Mouse (Mus musculus): ENCODE measurements around the gene Fmo5.

The Fmo5 gene

GRCm38 (mm10) chr3:97631258-97631860 is 2.8 kb downstream of the Fmo5 start:
- no peak for DNase-seq (ENCODE audit: low spot score)

GRCm38 (mm10) chr3:97633456-97633855 is 4.9 kb downstream of the Fmo5 start:
- DNase-seq (ENCODE audit: low spot score): no peak

GRCm38 (mm10) chr3:97634288-97634761 is 5.7 kb downstream of the Fmo5 start:
- DNase-seq (ENCODE audit: low spot score): no peak

- no peak for DNase-seq (ENCODE audit: low spot score)
These were observed 12.8 kb downstream of the Fmo5 start for GRCm38 (mm10) chr3:97641396-97641795.

GRCm38 (mm10) chr3:97642001-97642400 is 13.4 kb downstream of the Fmo5 start:
- no peak for DNase-seq (ENCODE audit: low spot score)

GRCm38 (mm10) chr3:97648518-97648917 is 19.9 kb downstream of the Fmo5 start:
- no peak for DNase-seq (ENCODE audit: low spot score)

- DNase-seq (ENCODE audit: low spot score): no peak
These were observed 20.4 kb downstream of the Fmo5 start for GRCm38 (mm10) chr3:97649022-97649421.

- no peak for DNase-seq (ENCODE audit: low spot score)
These were observed 20.9 kb downstream of the Fmo5 start for GRCm38 (mm10) chr3:97649469-97649868.

- no peak for DNase-seq (ENCODE audit: low spot score)
These were observed 23.0 kb downstream of the Fmo5 start for GRCm38 (mm10) chr3:97651604-97652003.

GRCm38 (mm10) chr3:97653781-97654180 is 25.2 kb downstream of the Fmo5 start:
- DNase-seq (ENCODE audit: low spot score): no peak

GRCm38 (mm10) chr3:97654901-97655300 is 26.3 kb downstream of the Fmo5 start:
- DNase-seq (ENCODE audit: low spot score): peak; percentile 33

GRCm38 (mm10) chr3:97657655-97658411 is 29.2 kb downstream of the Fmo5 start, which contains the start of gene Prkab2:
Prkab2 (plus strand) TSS chr3:97658193.
- peak; percentile 97 for DNase-seq (ENCODE audit: low spot score)

GRCm38 (mm10) chr3:97658426-97659193 is 30.0 kb downstream of the Fmo5 start:
- DNase-seq (ENCODE audit: low spot score): no peak

GRCm38 (mm10) chr3:97659746-97660145 is 31.1 kb downstream of the Fmo5 start:
- no peak for DNase-seq (ENCODE audit: low spot score)

GRCm38 (mm10) chr3:97661206-97661605 is 32.6 kb downstream of the Fmo5 start:
- no peak for DNase-seq (ENCODE audit: low spot score)

GRCm38 (mm10) chr3:97665525-97665924 is 36.9 kb downstream of the Fmo5 start:
- no peak for DNase-seq (ENCODE audit: low spot score)

GRCm38 (mm10) chr3:97666154-97666553 is 37.5 kb downstream of the Fmo5 start:
- DNase-seq (ENCODE audit: low spot score): no peak

- no peak for DNase-seq (ENCODE audit: low spot score)
These were observed 38.6 kb downstream of the Fmo5 start for GRCm38 (mm10) chr3:97667093-97667675.

- DNase-seq (ENCODE audit: low spot score): no peak
These were observed 46.1 kb downstream of the Fmo5 start, which contains the start of gene Gm17651 for GRCm38 (mm10) chr3:97674644-97675110. Gm17651 (minus strand) TSS chr3:97674694.

GRCm38 (mm10) chr3:97676126-97676525 is 47.5 kb downstream of the Fmo5 start:
- DNase-seq (ENCODE audit: low spot score): no peak

- no peak for DNase-seq (ENCODE audit: low spot score)
These were observed 49.8 kb downstream of the Fmo5 start for GRCm38 (mm10) chr3:97678416-97678815.

All from c-Kit-positive CD71-positive TER-119-positive erythroid progenitor cells, embryonic 14.5 days (primary cell).